Mouse (Mus musculus): Measurements from ENCODE around the gene Btd. TPM values are rescaled to one million over a fixed set of nuclear protein-coding genes. Genes with fewer than 3 reads are reported as not detected.

Btd gene
- polyA plus RNA-seq, 2 experiments: 34.7 to 52.0 TPM

DNA sequence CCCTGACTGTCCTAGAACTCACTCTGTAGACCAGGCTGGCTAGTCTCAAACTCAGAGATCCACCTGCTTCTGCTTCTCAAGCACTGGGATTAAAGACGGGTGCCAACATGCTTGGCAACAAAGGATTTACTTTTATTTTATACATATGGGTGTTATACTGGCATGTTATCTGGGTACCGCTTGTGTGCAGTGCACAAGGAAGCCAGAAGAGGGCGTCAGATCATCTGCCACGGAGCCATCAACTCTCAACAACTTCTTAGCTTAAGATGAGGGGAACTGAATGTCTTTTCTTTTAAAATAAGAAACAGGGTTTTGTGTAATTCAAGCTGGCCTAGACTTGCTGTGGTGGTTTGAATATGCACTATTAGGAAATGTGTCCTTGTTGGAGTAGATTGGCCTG lies 28.8 kb upstream of the Btd start:
- Histone ChIP-seq H3K9me3 (ENCODE audit: control insufficient read depth, low read length) (no peaks in the 10 kb centered on the region), H3K27me3 (ENCODE audit: control insufficient read depth, insufficient read depth, low read length) (no peaks in the 10 kb centered on the region), H3K4me1 (ENCODE audit: control insufficient read depth, insufficient read depth, low read length) (no peaks in the 10 kb centered on the region), H3K27ac (replicated peaks; ENCODE audit: low read depth, low read length) (no peak overlapping the region), H3K9ac (ENCODE audit: low read depth, low read length, severe bottlenecking) (no peak overlapping the region), H3K4me3 (replicated peaks; ENCODE audit: low read length) (no peak overlapping the region), H3K36me3 (ENCODE audit: control insufficient read depth, insufficient read depth, low read length) (no peaks in the 10 kb centered on the region; the same call in 1 of the 2 replicates), H3K4me2 (replicated peaks; ENCODE audit: low read depth, low read length, severe bottlenecking) (no peak overlapping the region)
- ATAC-seq (ENCODE audit: low FRiP score, low read depth) (no peak), DNase-seq (ENCODE audit: low spot score) (no peak)
- 61% methylated on average over 4 of the region's 4 CpGs for WGBS
- no peak for TF ChIP-seq POLR2A (IDR thresholded peaks at IDR 0.05; ENCODE audit: borderline replicate concordance, extremely low read depth, insufficient read depth, insufficient read length)

DNA sequence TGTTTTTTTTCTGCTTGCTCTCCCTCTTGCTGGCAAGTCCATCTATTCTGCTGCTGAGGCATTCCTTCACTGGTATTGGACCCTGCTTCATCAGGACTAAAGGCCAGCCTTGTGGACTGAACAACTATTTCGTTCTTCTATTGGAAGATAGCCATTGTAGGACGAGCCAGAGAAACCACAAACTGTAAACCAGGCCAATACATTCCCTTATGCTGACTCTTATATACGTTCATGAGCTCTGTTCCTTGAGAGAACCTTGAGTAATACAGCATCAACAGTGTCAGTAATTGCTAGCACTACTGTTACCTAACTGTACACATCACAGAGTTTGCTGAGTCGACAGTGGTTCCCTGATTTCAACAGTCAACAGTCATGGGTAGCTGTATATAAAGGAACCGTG lies 27.2 kb upstream of the Btd start:
- Histone ChIP-seq H3K27me3 (ENCODE audit: control insufficient read depth, insufficient read depth, low read length) (no peaks in the 10 kb centered on the region), H3K4me1 (ENCODE audit: control insufficient read depth, insufficient read depth, low read length) (no peaks in the 10 kb centered on the region), H3K36me3 (ENCODE audit: control insufficient read depth, insufficient read depth, low read length) (peaks cover 3% of the 10 kb centered on the region; the same call in 1 of the 2 replicates), H3K9ac (ENCODE audit: low read depth, low read length, severe bottlenecking) (no peak overlapping the region), H3K4me3 (replicated peaks; ENCODE audit: low read length) (no peak overlapping the region), H3K4me2 (replicated peaks; ENCODE audit: low read depth, low read length, severe bottlenecking) (no peak overlapping the region), H3K9me3 (ENCODE audit: control insufficient read depth, low read length) (no peaks in the 10 kb centered on the region), H3K27ac (replicated peaks; ENCODE audit: low read depth, low read length) (no peak overlapping the region)
- TF ChIP-seq POLR2A (IDR thresholded peaks at IDR 0.05; ENCODE audit: borderline replicate concordance, extremely low read depth, insufficient read depth, insufficient read length): no peak
- ATAC-seq (ENCODE audit: low FRiP score, low read depth): no peak
- no peak for DNase-seq (ENCODE audit: low spot score)
- 81% methylated on average over 5 of the region's 5 CpGs for WGBS

DNA sequence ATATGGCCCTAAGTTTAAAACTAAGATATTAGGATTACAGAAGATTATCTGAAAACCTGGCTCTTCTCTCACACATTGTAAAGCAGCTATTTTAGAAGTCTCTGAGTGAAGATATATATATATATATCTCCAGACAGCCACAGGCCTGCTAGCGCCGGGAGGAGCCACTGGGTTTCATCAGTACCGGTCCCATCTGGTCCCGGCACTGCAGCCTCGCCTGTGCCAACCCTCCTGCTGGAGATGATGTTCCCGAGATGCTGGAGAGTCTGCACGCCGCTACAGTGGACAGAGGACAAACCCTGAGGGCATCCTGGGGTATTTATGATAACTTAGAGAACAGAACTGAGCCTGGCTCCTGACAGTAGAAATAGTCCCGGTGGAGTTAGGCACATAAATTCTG lies 23.6 kb upstream of the Btd start:
- H3K4me2 ChIP-seq (replicated peaks; ENCODE audit: low read depth, low read length, severe bottlenecking): no peak overlapping the region
- H3K9me3 ChIP-seq (ENCODE audit: control insufficient read depth, low read length): no peaks in the 10 kb centered on the region
- H3K27ac ChIP-seq (replicated peaks; ENCODE audit: low read depth, low read length): no peak overlapping the region
- no peak for TF ChIP-seq POLR2A (IDR thresholded peaks at IDR 0.05; ENCODE audit: borderline replicate concordance, extremely low read depth, insufficient read depth, insufficient read length)
- H3K36me3 ChIP-seq (ENCODE audit: control insufficient read depth, insufficient read depth, low read length): peaks cover 3% of the 10 kb centered on the region; the same call in 1 of the 2 replicates
- no peak overlapping the region for H3K9ac ChIP-seq (ENCODE audit: low read depth, low read length, severe bottlenecking)
- ATAC-seq (ENCODE audit: low FRiP score, low read depth): no peak
- no peak for DNase-seq (ENCODE audit: low spot score)
- H3K4me3 ChIP-seq (replicated peaks; ENCODE audit: low read length): no peak overlapping the region
- no peaks in the 10 kb centered on the region for H3K27me3 ChIP-seq (ENCODE audit: control insufficient read depth, insufficient read depth, low read length)
- WGBS: 85% methylated on average over 9 of the region's 9 CpGs
- no peaks in the 10 kb centered on the region for H3K4me1 ChIP-seq (ENCODE audit: control insufficient read depth, insufficient read depth, low read length)

GRCm38 (mm10) chr14:31617997-31618396 lies 22.8 kb upstream of the Btd start:
- 87% methylated on average over 3 of the region's 3 CpGs for WGBS
- TF ChIP-seq POLR2A (IDR thresholded peaks at IDR 0.05; ENCODE audit: borderline replicate concordance, extremely low read depth, insufficient read depth, insufficient read length): no peak
- no peaks in the 10 kb centered on the region for H3K27me3 ChIP-seq (ENCODE audit: control insufficient read depth, insufficient read depth, low read length)
- H3K4me1 ChIP-seq (ENCODE audit: control insufficient read depth, insufficient read depth, low read length): no peaks in the 10 kb centered on the region
- peaks cover 3% of the 10 kb centered on the region; the same call in 1 of the 2 replicates for H3K36me3 ChIP-seq (ENCODE audit: control insufficient read depth, insufficient read depth, low read length)
- no peak for ATAC-seq (ENCODE audit: low FRiP score, low read depth)
- DNase-seq (ENCODE audit: low spot score): no peak
- no peaks in the 10 kb centered on the region for H3K9me3 ChIP-seq (ENCODE audit: control insufficient read depth, low read length)
- no peak overlapping the region for H3K4me2 ChIP-seq (replicated peaks; ENCODE audit: low read depth, low read length, severe bottlenecking)
- H3K4me3 ChIP-seq (replicated peaks; ENCODE audit: low read length): no peak overlapping the region
- H3K9ac ChIP-seq (ENCODE audit: low read depth, low read length, severe bottlenecking): no peak overlapping the region
- H3K27ac ChIP-seq (replicated peaks; ENCODE audit: low read depth, low read length): no peak overlapping the region

DNA sequence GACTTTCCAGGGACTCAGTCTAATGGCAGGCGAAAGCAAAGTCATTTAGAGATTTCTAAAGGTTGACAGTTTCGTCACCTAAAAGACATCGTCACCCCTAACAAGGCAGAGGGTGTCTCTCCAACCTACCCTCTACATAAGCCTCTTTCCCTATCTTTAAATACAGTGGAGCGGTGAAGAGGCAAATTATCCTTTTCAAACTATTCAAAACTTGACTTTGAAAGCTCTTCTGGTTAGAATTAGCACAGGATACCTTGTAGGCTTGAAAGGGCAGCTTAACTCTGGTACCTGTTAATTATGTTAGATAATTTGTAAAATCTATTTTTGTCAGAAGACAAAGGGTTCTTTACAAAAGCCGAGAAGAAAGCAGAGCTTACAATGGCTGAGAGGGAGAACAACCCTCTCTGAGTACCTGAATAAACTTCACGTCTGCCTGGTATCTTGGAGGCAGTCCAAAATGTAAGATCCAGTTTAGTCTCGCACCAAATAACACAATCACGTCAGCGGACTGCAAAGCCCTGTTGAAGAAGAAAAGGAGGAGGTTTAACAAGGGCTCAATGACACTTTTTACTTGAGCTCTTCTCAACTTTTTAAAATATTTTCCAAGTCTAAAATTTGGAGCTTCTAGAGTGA lies 20.1 kb upstream of the Btd start:
- ATAC-seq (ENCODE audit: low FRiP score, low read depth): no peak
- H3K36me3 ChIP-seq (ENCODE audit: control insufficient read depth, insufficient read depth, low read length): 0 out of 2 replicates have a peak, but pooled peaks cover 3% of the 10 kb centered on the region
- 75% methylated on average over 9 of the region's 9 CpGs for WGBS

More for the DNA sequence above, 20.1 kb upstream of the Btd start:
- Histone ChIP-seq H3K9ac (ENCODE audit: low read depth, low read length, severe bottlenecking) (no peak overlapping the region), H3K4me3 (replicated peaks; ENCODE audit: low read length) (no peak overlapping the region), H3K4me2 (replicated peaks; ENCODE audit: low read depth, low read length, severe bottlenecking) (no peak overlapping the region), H3K4me1 (ENCODE audit: control insufficient read depth, insufficient read depth, low read length) (no peaks in the 10 kb centered on the region), H3K27me3 (ENCODE audit: control insufficient read depth, insufficient read depth, low read length) (no peaks in the 10 kb centered on the region), H3K9me3 (ENCODE audit: control insufficient read depth, low read length) (no peaks in the 10 kb centered on the region), H3K27ac (replicated peaks; ENCODE audit: low read depth, low read length) (no peak overlapping the region)
- DNase-seq (ENCODE audit: low spot score): no peak
- no peak for TF ChIP-seq POLR2A (IDR thresholded peaks at IDR 0.05; ENCODE audit: borderline replicate concordance, extremely low read depth, insufficient read depth, insufficient read length)
